Mouse (Mus musculus): ENCODE data around the gene Col5a1. TPM values are rescaled to one million over a fixed set of nuclear protein-coding genes. Genes with fewer than 3 reads are reported as not detected.

Col5a1 gene
- 0.09 and 0.21 TPM in 2 replicates for polyA plus RNA-seq (2021; fragmentation: Nextera tagmentation)
- long read RNA-seq, experiment 1, result 0 reads
- long read RNA-seq, experiment 2, partial matches to known transcripts, result 2 of 2 reads
- long read RNA-seq, experiment 2, other reads (novel, unspliced or antisense), result 0 of 2 reads

DNA sequence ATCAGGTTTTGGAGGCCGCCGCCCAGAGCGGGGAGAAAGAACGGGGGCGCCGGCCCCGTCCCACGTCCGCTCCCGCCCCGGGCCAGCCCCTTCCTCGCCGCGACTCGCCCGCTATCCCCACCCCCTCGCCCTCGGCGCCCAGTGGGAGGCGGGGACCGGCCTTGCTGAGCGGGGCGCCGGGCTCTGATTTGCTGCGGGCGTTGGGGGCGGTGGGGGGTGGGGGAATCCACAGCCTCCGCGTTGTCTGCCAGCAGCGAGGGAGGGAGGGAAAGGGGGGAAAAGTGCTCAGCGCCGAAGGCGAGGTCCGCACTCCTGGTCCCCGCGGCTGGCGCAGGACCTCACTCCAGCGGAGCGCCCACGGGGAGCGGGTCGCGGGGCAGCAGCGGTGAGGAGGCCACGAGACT, at the start of gene Col5a1:
Gene Col5a1 (plus strand): TSS at position 278 of the 404 bp plus-strand sequence.

DNA sequence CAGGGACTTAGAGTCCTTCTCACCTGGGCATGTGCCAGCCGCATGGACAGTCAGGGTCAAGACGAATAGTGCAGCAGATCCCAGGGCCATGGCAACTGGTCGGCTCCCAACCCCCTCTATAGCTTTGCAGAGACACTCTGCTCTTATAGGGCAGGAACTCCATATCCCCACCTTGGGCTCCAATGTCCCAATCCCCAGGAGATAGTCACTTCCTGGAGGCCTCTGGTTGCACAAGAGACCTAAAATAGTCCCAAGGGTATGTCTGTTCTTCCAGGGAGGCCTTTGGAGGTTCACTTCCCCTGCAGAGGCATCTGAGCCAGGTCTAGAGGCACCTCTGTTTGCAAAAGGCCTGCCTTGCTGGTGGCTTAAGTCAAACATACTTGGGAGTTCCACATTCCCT, 198.5 kb downstream of the Col5a1 start, which contains the start of gene Fcnb:
Gene Fcnb (minus strand): TSS at position 118 of the 400 bp plus-strand sequence.

Other genes with a start within 250 kb of the Col5a1 start
- 2.8 TPM in 2 replicates for gene Rxra, start 210.0 kb upstream of the Col5a1 start, polyA plus RNA-seq (2021; fragmentation: Nextera tagmentation)
- not detected in 2 replicates for gene Fcnb, start 198.5 kb downstream of the Col5a1 start, polyA plus RNA-seq (2021; fragmentation: Nextera tagmentation)

Data from layer of hippocampus, adult 6 months (tissue).